Mouse (Mus musculus) MEL (cell line): ENCODE measurements around the gene Rest.

ENCODE experiments used
- CTCF ChIP-seq, 3 experiments: IDR thresholded peaks in 2 of 3; conservative IDR thresholded peaks in 1 of 3; 2 replicates each; pipeline ENCODE4 v1.5.1; 2011 to 2012; ENCODE audit warnings: low read length in 3 of 3, low read depth in 2 of 3, mild to moderate bottlenecking in 2 of 3, improper control_type of control experiment in 1 of 3, inconsistent platforms in 1 of 3, mixed read lengths in 1 of 3, moderate library complexity in 1 of 3; ENCODE audit not compliant: control insufficient read depth in 1 of 3, insufficient read depth in 1 of 3, poor library complexity in 1 of 3, severe bottlenecking in 1 of 3
- ELF1 ChIP-seq: IDR thresholded peaks from 2 replicates; pipeline ENCODE4 v1.6.1; 2014; ENCODE audit warnings: low read depth, mild to moderate bottlenecking, inconsistent platforms, low read length, improper control_type of control experiment, moderate library complexity
- JUND ChIP-seq: IDR thresholded peaks from 2 replicates; pipeline ENCODE4 v1.6.1; 2011; ENCODE audit warnings: low read depth, mild to moderate bottlenecking, improper control_type of control experiment, low read length
- TAL1 ChIP-seq: IDR thresholded peaks from 2 replicates; pipeline ENCODE4 v1.6.1; 2012; ENCODE audit warnings: mild to moderate bottlenecking, inconsistent platforms, low read length, moderate library complexity, mixed read lengths

DNA sequence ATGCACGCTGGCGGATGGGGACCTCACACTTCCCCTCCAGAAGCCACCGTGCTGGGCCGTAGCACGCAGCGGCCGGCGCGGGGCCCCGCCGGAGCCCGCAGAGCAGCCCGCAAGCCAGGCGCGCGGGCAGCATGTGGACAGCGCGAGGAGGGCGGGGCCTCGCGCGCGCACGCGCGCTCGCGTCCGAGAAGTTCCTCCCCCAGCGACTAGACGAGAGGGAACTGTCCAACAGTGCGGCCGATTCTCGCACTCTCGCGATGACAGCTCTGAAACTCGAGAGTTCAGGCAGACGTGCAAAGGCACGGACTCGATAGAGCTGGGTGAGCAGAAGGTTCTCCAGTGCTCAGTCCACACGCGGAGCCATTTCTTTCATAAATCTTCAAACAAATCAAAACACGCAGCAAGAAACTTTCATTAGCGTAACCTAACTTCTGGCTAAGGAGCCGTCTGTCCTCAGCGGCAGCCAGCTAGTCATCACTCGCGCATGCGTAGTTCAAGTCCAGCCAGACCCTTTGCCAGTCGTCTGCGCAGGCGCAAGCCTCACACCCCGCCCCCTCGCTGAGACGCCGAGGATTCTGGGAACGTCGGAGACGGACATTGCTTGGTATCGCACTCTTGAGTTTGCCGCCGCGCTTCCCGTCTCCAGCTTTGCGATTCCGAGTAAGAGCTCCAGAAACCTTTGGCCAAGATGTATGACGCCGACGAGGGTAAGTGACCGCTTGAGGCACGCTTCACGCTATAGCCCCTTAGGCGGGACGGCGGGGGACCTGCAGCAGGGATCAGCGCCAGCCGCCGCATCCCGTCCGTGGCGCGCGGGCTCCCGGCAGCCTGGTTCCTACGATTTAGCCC lies 44.9 kb downstream of the Rest start, which contains the start of the genes Noa1 and Polr2b:
- TF ChIP-seq ELF1 (peak; percentile 70), TAL1 (no peak), JUND (no peak), CTCF (IDR thresholded peaks at IDR 0.05 in 2 of 3, conservative IDR thresholded peaks at IDR 0.05 in 1 of 3; ENCODE audit: control insufficient read depth in 1 of 3, insufficient read depth in 1 of 3, low read depth in 2 of 3, low read length in 3 of 3, poor library complexity in 1 of 3, severe bottlenecking in 1 of 3) (no peak)
